Mouse (Mus musculus): ENCODE measurements at regions not wholly inside any gene's neighbourhood (a gene's known extent, or its start where the extent isn't known, plus 50 kb on each side); places are given as distances from the start of the nearest gene placed in this dataset.
A peak's percentile ranks its signal among the peaks of the same experiment; 100 is the strongest.

GRCm38 (mm10) chrX:106985684-106986083 lies 65.3 kb downstream of the Lpar4 start:
- DNase-seq (ENCODE audit: low spot score in 2 of 2): no peak

- no peak for DNase-seq (ENCODE audit: low spot score in 2 of 2)
These were observed 66.4 kb downstream of the Lpar4 start for GRCm38 (mm10) chrX:106986794-106987193.

GRCm38 (mm10) chrX:106987779-106988178 lies 67.4 kb downstream of the Lpar4 start:
- no peak for DNase-seq (ENCODE audit: low spot score in 2 of 2)

GRCm38 (mm10) chrX:107004496-107004895 lies 83.8 kb upstream of the P2ry10 start:
- DNase-seq (ENCODE audit: low spot score in 2 of 2): no peak

GRCm38 (mm10) chrX:107008968-107009367 lies 79.3 kb upstream of the P2ry10 start:
- no peak for DNase-seq (ENCODE audit: low spot score in 2 of 2)

- no peak for DNase-seq (ENCODE audit: low spot score in 2 of 2)
These were observed 75.7 kb upstream of the P2ry10 start for GRCm38 (mm10) chrX:107012615-107013014.

GRCm38 (mm10) chrX:107015335-107015734 lies 73.0 kb upstream of the P2ry10 start:
- peak in 1 of 2 experiments; percentile 28 for DNase-seq (ENCODE audit: low spot score in 2 of 2)

GRCm38 (mm10) chrX:107031726-107032125 lies 56.6 kb upstream of the P2ry10 start:
- no peak for DNase-seq (ENCODE audit: low spot score in 2 of 2)

GRCm38 (mm10) chrX:107038041-107038440 lies 50.3 kb upstream of the P2ry10 start:
- no peak for DNase-seq (ENCODE audit: low spot score in 2 of 2)
